Mouse (Mus musculus): ENCODE measurements around the gene Notch3. TPM values are rescaled to one million over a fixed set of nuclear protein-coding genes. Genes with fewer than 3 reads are reported as not detected.

Gene Notch3
- total and polyA plus RNA-seq, 3 experiments, result 0.08 to 0.50 TPM; not detected in 1

- no peak overlapping the region for H3K27ac ChIP-seq (ENCODE audit: control insufficient read depth, low read depth, low read length)
- no peak overlapping the region for H3K9ac ChIP-seq (ENCODE audit: control insufficient read depth, low read depth, low read length, poor library complexity, severe bottlenecking)
- no peak for TF ChIP-seq CHD1 (IDR thresholded peaks at IDR 0.05; ENCODE audit: low read depth, low read length)
- no peak for TF ChIP-seq USF1 (IDR thresholded peaks at IDR 0.05; ENCODE audit: low read depth, low read length)
- no peak for TF ChIP-seq CTCF (IDR thresholded peaks at IDR 0.05 in 2 of 3, conservative IDR thresholded peaks at IDR 0.05 in 1 of 3; ENCODE audit: control insufficient read depth in 1 of 3, insufficient read depth in 1 of 3, low read depth in 2 of 3, low read length in 3 of 3, poor library complexity in 1 of 3, severe bottlenecking in 1 of 3)
- no peak for TF ChIP-seq ZNF384 (IDR thresholded peaks at IDR 0.05; ENCODE audit: low read depth, low read length)
- no peak for TF ChIP-seq SMC3 (IDR thresholded peaks at IDR 0.05; ENCODE audit: low read depth, low read length)
- no peak for TF ChIP-seq POLR2A (IDR thresholded peaks at IDR 0.05; ENCODE audit: control insufficient read depth in 1 of 2, insufficient read depth in 1 of 2, low read depth in 1 of 2, low read length in 2 of 2, poor library complexity in 1 of 2)
- TF ChIP-seq MAZ (IDR thresholded peaks at IDR 0.05; ENCODE audit: low read depth, low read length), result no peak
- no peaks in the 10 kb centered on the region for H3K27me3 ChIP-seq (ENCODE audit: control insufficient read depth in 1 of 2, insufficient read depth in 2 of 2, low read length in 2 of 2)
- no peak overlapping the region for H3K4me3 ChIP-seq (ENCODE audit: control insufficient read depth in 1 of 2, insufficient read depth in 1 of 2, low read depth in 2 of 2, low read length in 2 of 2)
- no peaks in the 10 kb centered on the region for H3K9me3 ChIP-seq (replicated peaks; ENCODE audit: insufficient read depth, low read length)
- DNase-seq (ENCODE audit: low read depth, low spot score), result no peak
- no peaks in the 10 kb centered on the region; the same call in 1 of the 2 replicates for H3K79me2 ChIP-seq (ENCODE audit: control insufficient read depth, insufficient read depth, low read length, poor library complexity)
- peaks cover 0 to 5% of the 10 kb centered on the region in 2 experiments; a peak in 1 of 4 replicates for H3K36me3 ChIP-seq (ENCODE audit: control insufficient read depth in 1 of 2, insufficient read depth in 2 of 2, low read length in 2 of 2)
- peaks cover 0 to 8% of the 10 kb centered on the region in 2 experiments; a peak in 2 of 4 replicates for H3K4me1 ChIP-seq (ENCODE audit: control insufficient read depth in 1 of 2, insufficient read depth in 2 of 2, low read length in 2 of 2)
Observed at GRCm38 (mm10) chr17:32122587-32122970, 44.1 kb downstream of the Notch3 start.

DNA sequence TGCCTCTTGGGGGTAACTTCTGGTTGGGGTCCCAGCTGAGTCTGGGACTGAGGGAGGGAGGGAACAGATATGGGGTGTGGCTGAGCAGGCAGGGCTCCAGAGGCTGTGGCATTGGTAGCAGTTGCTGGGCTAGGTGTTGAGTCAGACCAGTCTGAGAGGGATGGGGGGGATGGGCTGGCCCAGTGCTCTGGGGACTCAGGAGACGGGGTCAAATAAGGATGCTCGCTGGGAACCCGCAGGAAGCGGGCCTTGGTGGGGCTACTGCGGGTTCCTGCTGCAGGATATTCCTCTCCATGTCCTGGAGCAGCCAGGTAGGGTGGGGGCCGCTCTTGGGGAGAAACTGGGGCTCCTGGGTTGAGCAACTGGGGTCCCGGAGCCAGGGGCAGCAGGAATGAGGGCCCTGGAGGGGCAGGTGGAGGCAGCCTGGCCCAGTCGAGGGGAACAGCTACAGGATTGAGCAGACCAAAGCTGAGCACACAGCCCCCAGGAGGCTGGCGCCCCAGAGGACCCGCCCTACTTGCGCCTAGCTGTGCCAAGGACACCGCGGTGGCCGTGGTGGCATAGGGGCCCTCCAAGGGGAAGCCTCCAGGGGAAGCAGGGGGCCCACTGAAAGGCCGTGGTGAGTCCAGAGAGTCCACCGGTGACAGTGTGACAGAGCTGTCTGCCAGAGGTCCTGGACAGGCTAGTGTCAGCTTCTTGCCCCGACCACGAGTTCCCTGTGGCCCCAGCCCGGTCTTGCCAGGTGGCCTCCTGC lies 44.6 kb downstream of the Notch3 start:
- no peaks in the 10 kb centered on the region for H3K9me3 ChIP-seq (replicated peaks; ENCODE audit: insufficient read depth, low read length)
- H3K79me2 ChIP-seq (ENCODE audit: control insufficient read depth, insufficient read depth, low read length, poor library complexity), result peaks cover 2% of the 10 kb centered on the region
- no peaks in the 10 kb centered on the region for H3K27me3 ChIP-seq (ENCODE audit: control insufficient read depth in 1 of 2, insufficient read depth in 2 of 2, low read length in 2 of 2)
- no peak overlapping the region for H3K27ac ChIP-seq (ENCODE audit: control insufficient read depth, low read depth, low read length)
- H3K9ac ChIP-seq (ENCODE audit: control insufficient read depth, low read depth, low read length, poor library complexity, severe bottlenecking), result no peak overlapping the region
- H3K36me3 ChIP-seq (ENCODE audit: control insufficient read depth in 1 of 2, insufficient read depth in 2 of 2, low read length in 2 of 2), result peaks cover 0 to 6% of the 10 kb centered on the region in 2 experiments; a peak in 2 of 4 replicates
- no peak for DNase-seq (ENCODE audit: low read depth, low spot score)
- peaks cover 0 to 14% of the 10 kb centered on the region in 2 experiments; a peak in 2 of 4 replicates for H3K4me1 ChIP-seq (ENCODE audit: control insufficient read depth in 1 of 2, insufficient read depth in 2 of 2, low read length in 2 of 2)
- no peak overlapping the region for H3K4me3 ChIP-seq (ENCODE audit: control insufficient read depth in 1 of 2, insufficient read depth in 1 of 2, low read depth in 2 of 2, low read length in 2 of 2)
- TF ChIP-seq MAX (IDR thresholded peaks at IDR 0.05; ENCODE audit: low read length) (no peak), MYC (IDR thresholded peaks at IDR 0.05; ENCODE audit: low read depth, low read length) (no peak), CTCF (IDR thresholded peaks at IDR 0.05 in 2 of 3, conservative IDR thresholded peaks at IDR 0.05 in 1 of 3; ENCODE audit: control insufficient read depth in 1 of 3, insufficient read depth in 1 of 3, low read depth in 2 of 3, low read length in 3 of 3, poor library complexity in 1 of 3, severe bottlenecking in 1 of 3) (no peak), NRF1 (IDR thresholded peaks at IDR 0.05; ENCODE audit: insufficient read depth, low read depth, low read length, poor library complexity, severe bottlenecking) (no peak)

GRCm38 (mm10) chr17:32120771-32121532 lies 45.7 kb downstream of the Notch3 start:
- H3K79me2 ChIP-seq (ENCODE audit: control insufficient read depth, insufficient read depth, low read length, poor library complexity), result peaks cover 7% of the 10 kb centered on the region
- H3K9me3 ChIP-seq (replicated peaks; ENCODE audit: insufficient read depth, low read length), result no peaks in the 10 kb centered on the region
- H3K27ac ChIP-seq (ENCODE audit: control insufficient read depth, low read depth, low read length), result no peak overlapping the region
- no peak overlapping the region for H3K4me3 ChIP-seq (ENCODE audit: control insufficient read depth in 1 of 2, insufficient read depth in 1 of 2, low read depth in 2 of 2, low read length in 2 of 2)
- H3K36me3 ChIP-seq (ENCODE audit: control insufficient read depth in 1 of 2, insufficient read depth in 2 of 2, low read length in 2 of 2), result peaks cover 0 to 8% of the 10 kb centered on the region in 2 experiments; a peak in 2 of 4 replicates
- H3K4me1 ChIP-seq (ENCODE audit: control insufficient read depth in 1 of 2, insufficient read depth in 2 of 2, low read length in 2 of 2), result peaks cover 0 to 23% of the 10 kb centered on the region in 2 experiments; a peak in 2 of 4 replicates
- H3K27me3 ChIP-seq (ENCODE audit: control insufficient read depth in 1 of 2, insufficient read depth in 2 of 2, low read length in 2 of 2), result no peaks in the 10 kb centered on the region
- no peak overlapping the region for H3K9ac ChIP-seq (ENCODE audit: control insufficient read depth, low read depth, low read length, poor library complexity, severe bottlenecking)
- DNase-seq (ENCODE audit: low read depth, low spot score), result no peak
- TF ChIP-seq RCOR1 (IDR thresholded peaks at IDR 0.05; ENCODE audit: low read depth, low read length) (no peak), CHD1 (IDR thresholded peaks at IDR 0.05; ENCODE audit: low read depth, low read length) (no peak), USF1 (IDR thresholded peaks at IDR 0.05; ENCODE audit: low read depth, low read length) (no peak), ZC3H11A (IDR thresholded peaks at IDR 0.05; ENCODE audit: low read depth, low read length) (no peak), GATA1 (IDR thresholded peaks at IDR 0.05; ENCODE audit: low read depth, low read length) (no peak), EP300 (IDR thresholded peaks at IDR 0.05; ENCODE audit: low read depth in 1 of 2, low read length in 2 of 2) (no peak), JUND (IDR thresholded peaks at IDR 0.05; ENCODE audit: low read depth, low read length) (no peak), E2F4 (IDR thresholded peaks at IDR 0.05; ENCODE audit: borderline replicate concordance, low read depth, low read length) (no peak), KAT2A (conservative IDR thresholded peaks at IDR 0.05; ENCODE audit: low read depth, low read length) (no peak), RAD21 (IDR thresholded peaks at IDR 0.05; ENCODE audit: low read depth, low read length) (no peak), ZMIZ1 (IDR thresholded peaks at IDR 0.05; ENCODE audit: low read depth, low read length) (no peak), ETS1 (IDR thresholded peaks at IDR 0.05; ENCODE audit: low read depth, low read length) (no peak), SMC3 (IDR thresholded peaks at IDR 0.05; ENCODE audit: low read depth, low read length) (no peak), GABPA (IDR thresholded peaks at IDR 0.05; ENCODE audit: low read depth, low read length) (no peak), MYC (IDR thresholded peaks at IDR 0.05; ENCODE audit: low read depth, low read length) (no peak), TAL1 (IDR thresholded peaks at IDR 0.05; ENCODE audit: low read length) (no peak), NRF1 (IDR thresholded peaks at IDR 0.05; ENCODE audit: insufficient read depth, low read depth, low read length, poor library complexity, severe bottlenecking) (no peak), MAX (IDR thresholded peaks at IDR 0.05; ENCODE audit: low read length) (no peak)

All from MEL (cell line).